Mouse (Mus musculus) urinary bladder, adult 18-20 months (tissue): ENCODE measurements around the gene Dysf.

Source experiments
- DNase-seq, 2 experiments: peaks; one replicate each; pipeline ENCODE4 v3.0.0; 2022; ENCODE audit warnings: low spot score in 2 of 2, mixed read lengths in 2 of 2

The Dysf gene

GRCm38 (mm10) chr6:84232063-84232760 lies 223.8 kb downstream of the Dysf start:
- DNase-seq = no peak

GRCm38 (mm10) chr6:84233783-84234182 lies 225.4 kb downstream of the Dysf start:
- no peak for DNase-seq

DNA sequence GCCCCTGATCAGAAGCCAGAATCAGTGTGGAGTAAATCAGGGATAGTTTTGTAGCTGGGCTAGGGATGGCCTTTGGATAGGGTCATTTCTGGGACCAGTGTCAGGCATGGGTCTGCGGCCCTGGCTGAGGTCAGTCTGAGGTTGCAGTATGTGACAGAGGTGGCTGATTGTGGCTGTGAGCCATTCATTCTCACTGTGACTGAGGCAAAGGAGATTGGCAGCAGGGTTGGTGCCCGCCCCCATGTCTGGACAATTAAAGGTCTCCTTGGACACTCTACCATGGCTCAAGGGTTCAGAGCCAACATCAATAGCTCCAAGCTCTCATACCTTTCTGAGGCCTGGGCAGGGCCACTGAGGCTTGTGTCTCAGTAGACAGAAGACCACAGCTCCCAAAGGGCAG lies 227.0 kb downstream of the Dysf start:
- no peak for DNase-seq

DNA sequence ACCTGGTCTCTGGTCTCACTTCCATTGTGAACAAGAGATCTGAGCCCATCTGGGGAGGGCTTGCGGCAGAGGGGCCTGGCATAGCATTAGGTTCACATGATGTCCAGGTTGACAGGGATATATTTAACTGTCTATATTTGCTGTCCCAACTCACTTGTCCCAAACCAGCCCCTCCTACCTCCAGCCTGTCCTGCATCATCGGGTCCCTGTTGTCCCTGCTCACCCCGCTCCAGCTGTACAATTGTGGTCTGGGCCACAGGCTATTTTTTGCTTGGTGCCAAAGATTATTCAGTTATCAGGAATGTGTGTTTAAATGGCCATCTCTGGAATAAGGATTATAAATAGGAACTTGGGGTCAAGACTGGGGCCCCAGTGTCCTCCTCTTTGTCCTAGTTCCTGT lies 235.0 kb downstream of the Dysf start:
- DNase-seq = no peak

GRCm38 (mm10) chr6:84246101-84246760 lies 237.8 kb downstream of the Dysf start:
- no peak for DNase-seq

GRCm38 (mm10) chr6:84246979-84247378 lies 238.6 kb downstream of the Dysf start:
- no peak for DNase-seq
